Mouse (Mus musculus) CH12.LX (cell line): ENCODE data around the gene Slc9c1. TPM values are rescaled to one million over a fixed set of nuclear protein-coding genes. Genes with fewer than 3 reads are reported as not detected.

ENCODE experiments used
- DNase-seq: peaks from one replicate; pipeline ENCODE4 v3.0.0-alpha.2; 2013; ENCODE audit errors: extremely low read depth
- H3K27ac ChIP-seq: 2 replicates; pipeline ENCODE4 v1.5.1; 2012; ENCODE audit warnings: low read depth, mild to moderate bottlenecking, control low read depth, moderate library complexity; ENCODE audit not compliant: insufficient read depth
- H3K27me3 ChIP-seq: replicated peaks from 2 replicates; pipeline ENCODE3; 2012; ENCODE audit warnings: inconsistent platforms
- H3K36me3 ChIP-seq, 2 experiments: replicated peaks in 1 of 2; 2 replicates each; pipeline versions ENCODE3 to v1.6.1; 2012; ENCODE audit warnings: inconsistent platforms in 1 of 2, low read length in 1 of 2, mild to moderate bottlenecking in 1 of 2, mixed read lengths in 1 of 2, moderate library complexity in 1 of 2; ENCODE audit not compliant: control insufficient read depth in 1 of 2, insufficient read depth in 1 of 2
- H3K4me1 ChIP-seq, 2 experiments: 2 replicates each; pipeline ENCODE4 v1.6.1; 2012; ENCODE audit warnings: inconsistent platforms in 1 of 2, moderate library complexity in 1 of 2; ENCODE audit not compliant: insufficient read depth in 2 of 2, control insufficient read depth in 1 of 2
- H3K4me2 ChIP-seq: 2 replicates; pipeline ENCODE4 v1.6.1; 2012; ENCODE audit warnings: low read depth, mild to moderate bottlenecking, control low read depth; ENCODE audit not compliant: poor library complexity, insufficient read depth, severe bottlenecking
- H3K4me3 ChIP-seq, 3 experiments: fragments of 150-350 bp in 1 of 3; sonication (generic) in 1 of 3; replicated peaks in 1 of 3; 2 replicates each; pipeline versions ENCODE3 to v1.5.1; 2011 to 2012; ENCODE audit warnings: low read depth in 2 of 3, low read length in 2 of 3, mild to moderate bottlenecking in 2 of 3, moderate library complexity in 2 of 3, control low read depth in 1 of 3, improper control_type of control experiment in 1 of 3, inconsistent platforms in 1 of 3, mixed read lengths in 1 of 3; ENCODE audit not compliant: poor library complexity in 1 of 3
- H3K79me2 ChIP-seq: replicated peaks from 2 replicates; pipeline ENCODE4 v1.6.1; 2012; ENCODE audit warnings: mild to moderate bottlenecking, moderate library complexity; ENCODE audit not compliant: control insufficient read depth, poor library complexity, insufficient read depth, severe bottlenecking; ENCODE audit errors: extremely low read depth
- H3K9ac ChIP-seq: 2 replicates; pipeline ENCODE4 v1.6.1; 2012; ENCODE audit warnings: low read depth, mild to moderate bottlenecking, control low read depth, moderate library complexity; ENCODE audit not compliant: insufficient read depth
- H3K9me3 ChIP-seq: replicated peaks from 2 replicates; pipeline ENCODE3; 2012; ENCODE audit warnings: low read length, inconsistent platforms, mixed read lengths
- BHLHE40 ChIP-seq: IDR thresholded peaks from 2 replicates; pipeline ENCODE4 v1.6.1; 2011; ENCODE audit warnings: mild to moderate bottlenecking, low read depth, low read length, improper control_type of control experiment
- CHD1 ChIP-seq: IDR thresholded peaks from 2 replicates; pipeline ENCODE4 v1.6.1; 2012; ENCODE audit warnings: low read depth, low read length, improper control_type of control experiment, inconsistent platforms
- CTCF ChIP-seq, 2 experiments: IDR thresholded peaks in 1 of 2; conservative IDR thresholded peaks in 1 of 2; 2 replicates each; pipeline ENCODE4 v1.5.1; 2011 to 2012; ENCODE audit warnings: low read depth in 2 of 2, low read length in 2 of 2, improper control_type of control experiment in 1 of 2, inconsistent platforms in 1 of 2, mild to moderate bottlenecking in 1 of 2, moderate library complexity in 1 of 2
- JUND ChIP-seq: conservative IDR thresholded peaks from 2 replicates; pipeline ENCODE4 v1.6.1; 2011; ENCODE audit warnings: low read depth, low read length, improper control_type of control experiment
- MXI1 ChIP-seq: IDR thresholded peaks from 2 replicates; pipeline ENCODE4 v1.6.1; 2011; ENCODE audit warnings: mild to moderate bottlenecking, low read depth, low read length, improper control_type of control experiment
- POLR2AphosphoS2 ChIP-seq: IDR thresholded peaks from 2 replicates; pipeline ENCODE4 v1.6.1; 2011; ENCODE audit warnings: low read depth, low read length, improper control_type of control experiment
- RAD21 ChIP-seq: IDR thresholded peaks from 2 replicates; pipeline ENCODE4 v1.6.1; 2011; ENCODE audit warnings: low read depth, mild to moderate bottlenecking, low read length, improper control_type of control experiment, moderate library complexity
- RCOR1 ChIP-seq: conservative IDR thresholded peaks from 2 replicates; pipeline ENCODE4 v1.6.1; 2012; ENCODE audit warnings: low read depth, mild to moderate bottlenecking, inconsistent platforms, low read length, improper control_type of control experiment
- SMC3 ChIP-seq: IDR thresholded peaks from 2 replicates; pipeline ENCODE4 v1.6.1; 2011; ENCODE audit warnings: low read depth, low read length, improper control_type of control experiment
- UBTF ChIP-seq: IDR thresholded peaks from 2 replicates; pipeline ENCODE4 v1.6.1; 2012; ENCODE audit warnings: low read depth, mild to moderate bottlenecking, inconsistent platforms, low read length, improper control_type of control experiment, moderate library complexity
- USF2 ChIP-seq: conservative IDR thresholded peaks from 2 replicates; pipeline ENCODE4 v1.6.1; 2011; ENCODE audit warnings: low read depth, low read length, improper control_type of control experiment
- ZC3H11A ChIP-seq: IDR thresholded peaks from 2 replicates; pipeline ENCODE4 v1.6.1; 2012; ENCODE audit warnings: low read depth, mild to moderate bottlenecking, inconsistent platforms, low read length, improper control_type of control experiment
- dilution Hi-C: fragments of 300-500 bp; cut with MboI; formaldehyde crosslinking; loops from 2 replicates; pipeline ENCODE4 v1.14.3; 2020; ENCODE audit warnings: low sequenced_read_pairs; ENCODE audit not compliant: extremely low pct_unique_long_range_greater_than_20kb, extremely low pct_ligation_motif_present
- in situ Hi-C: fragments of 300-500 bp; cut with MboI; formaldehyde crosslinking; loops from 3 replicates; pipeline ENCODE4 v1.14.3; 2019; ENCODE audit warnings: low sequenced_read_pairs, low pct_ligation_motif_present, low pct_unique_long_range_greater_than_20kb, mixed read lengths
- polyA plus RNA-seq: library from polyadenylated mRNA; unstranded; fragments of >175 nt; gene quantifications from 2 replicates; pipeline ENCODE4 v1.2.1, GENCODE M21; 2012; ENCODE audit warnings: low read depth; ENCODE audit not compliant: insufficient read length
- total RNA-seq, 2 experiments: library from RNA; depleted of rRNA; stranded (reverse); fragments of 300-350 nt in 1 of 2; fragments of >200 nt in 1 of 2; gene quantifications; 2 replicates each; pipeline ENCODE4 v1.2.3; 2012 to 2014

The Slc9c1 gene
- total and polyA plus RNA-seq, 3 experiments, result not detected

DNA sequence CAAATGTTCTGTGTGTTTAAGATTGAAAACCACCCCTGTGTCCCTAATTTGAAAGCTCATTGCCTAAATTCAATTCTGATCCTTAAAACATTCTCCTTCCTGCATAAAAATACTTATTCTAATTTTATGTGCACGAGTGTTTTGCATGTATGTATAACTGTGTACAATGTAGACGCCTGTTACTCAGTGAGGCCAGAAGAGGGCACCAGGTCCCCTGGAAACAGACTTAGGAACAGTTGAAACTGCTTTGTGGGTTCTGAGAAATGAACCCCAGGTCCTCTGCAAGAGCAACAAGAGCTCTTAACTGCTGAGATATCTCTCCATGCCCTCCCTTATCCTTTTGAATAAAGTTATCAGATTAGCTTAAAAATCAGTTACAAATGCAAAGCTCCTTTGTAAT lies 47.4 kb downstream of the Slc9c1 start:
- Histone ChIP-seq H3K4me1 (peaks cover 0 to 7% of the 10 kb centered on the region in 2 experiments; a peak in 2 of 4 replicates), H3K36me3 (no peaks in the 10 kb centered on the region), H3K9me3 (no peaks in the 10 kb centered on the region), H3K27me3 (no peaks in the 10 kb centered on the region), H3K27ac (no peak overlapping the region), H3K4me3 (no peak overlapping the region), H3K79me2 (no peaks in the 10 kb centered on the region), H3K9ac (no peak overlapping the region), H3K4me2 (no peak overlapping the region)
- TF ChIP-seq RCOR1 (no peak), POLR2AphosphoS2 (no peak), UBTF (no peak), RAD21 (peak; percentile 74), CTCF (conservative IDR thresholded peaks at IDR 0.05 in 1 of 2, IDR thresholded peaks at IDR 0.05 in 1 of 2; ENCODE audit: low read depth in 2 of 2, low read length in 2 of 2) (peak; percentile 54 to 80), USF2 (no peak), ZC3H11A (peak; percentile 41), BHLHE40 (0 out of 2 replicates have a peak, but pooled peaks have one; percentile 5), SMC3 (peak; percentile 76), JUND (no peak)
- DNase-seq, result peak; percentile 52
- dilution Hi-C loops (no loop called here), in situ Hi-C loops (loop anchor here (10.0 kb wide), 1 partner anchor 52 kb away; no protein-coding TSS in a partner anchor)

DNA sequence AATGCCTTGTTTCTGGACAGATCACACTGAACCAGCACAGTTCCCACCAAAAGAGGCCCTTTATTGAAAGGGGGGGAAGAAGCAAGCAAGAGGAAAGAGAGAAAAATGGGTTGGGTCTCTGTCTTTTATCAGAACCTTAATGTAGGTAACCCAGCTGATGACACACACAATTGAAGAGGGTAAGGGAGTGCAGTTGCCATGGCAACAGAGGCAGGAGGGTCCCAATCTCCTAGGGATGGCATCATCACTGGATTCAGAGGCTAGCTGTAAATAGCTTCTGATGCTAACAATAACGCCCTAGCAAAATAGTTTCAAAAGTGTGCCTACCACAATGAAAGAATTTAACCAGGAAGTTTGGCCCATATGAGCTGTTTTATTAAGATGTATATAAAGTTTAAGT lies 58.5 kb downstream of the Slc9c1 start:
- Histone ChIP-seq H3K4me3 (no peak overlapping the region), H3K27ac (no peak overlapping the region), H3K9ac (no peak overlapping the region), H3K27me3 (no peaks in the 10 kb centered on the region), H3K4me2 (no peak overlapping the region), H3K36me3 (no peaks in the 10 kb centered on the region), H3K79me2 (no peaks in the 10 kb centered on the region), H3K9me3 (no peaks in the 10 kb centered on the region), H3K4me1 (0 out of 4 replicates have a peak, but pooled peaks cover 0 to 2% of the 10 kb centered on the region in 2 experiments)
- in situ Hi-C loops, result no loop called here
- dilution Hi-C loops, result no loop called here
- DNase-seq, result no peak
- TF ChIP-seq SMC3 (no peak), MXI1 (no peak), CHD1 (no peak)

GRCm38 (mm10) chr16:45595494-45595893 lies 60.4 kb downstream of the Slc9c1 start:
- H3K9ac ChIP-seq, result no peak overlapping the region
- no peak for TF ChIP-seq CTCF (conservative IDR thresholded peaks at IDR 0.05 in 1 of 2, IDR thresholded peaks at IDR 0.05 in 1 of 2; ENCODE audit: low read depth in 2 of 2, low read length in 2 of 2)
- H3K4me1 ChIP-seq, result 0 out of 4 replicates have a peak, but pooled peaks cover 0 to 2% of the 10 kb centered on the region in 2 experiments
- no peaks in the 10 kb centered on the region for H3K27me3 ChIP-seq
- in situ Hi-C loops (no loop called here), dilution Hi-C loops (no loop called here)
- no peak overlapping the region for H3K27ac ChIP-seq
- no peaks in the 10 kb centered on the region for H3K9me3 ChIP-seq
- H3K36me3 ChIP-seq, result no peaks in the 10 kb centered on the region
- H3K4me2 ChIP-seq, result no peak overlapping the region
- H3K4me3 ChIP-seq, result no peak overlapping the region
- H3K79me2 ChIP-seq, result no peaks in the 10 kb centered on the region
- no peak for DNase-seq
